Comparison of ENCODE assay signal across 8 mouse cellular contexts in the genomic region with DNA sequence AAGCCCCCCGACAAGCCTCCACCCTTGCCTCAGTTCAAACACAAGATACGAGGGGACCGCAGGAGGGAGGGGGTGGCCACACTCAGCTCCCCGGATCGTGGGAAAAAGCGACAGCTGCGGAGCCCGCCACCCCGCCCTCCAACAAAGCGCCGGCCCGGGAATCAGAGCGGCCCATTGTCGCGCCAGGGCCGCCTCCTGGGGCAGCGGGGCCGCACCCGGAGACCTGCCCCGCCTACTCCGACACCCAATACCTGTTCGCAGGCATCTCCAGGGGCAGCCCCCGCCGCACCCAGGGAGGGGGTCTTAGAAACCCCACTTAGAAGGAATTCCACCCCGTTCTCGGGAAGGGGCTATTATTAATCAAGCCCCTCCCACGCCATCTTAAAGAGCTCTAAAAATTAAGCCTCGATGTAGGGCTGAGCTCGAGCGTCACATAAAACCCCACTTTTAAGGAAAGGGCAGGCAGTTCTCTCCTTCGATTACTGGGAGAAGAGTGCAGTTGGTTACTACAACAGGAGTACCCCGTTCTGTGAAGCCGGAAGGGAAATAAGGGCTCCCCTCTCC. TPM values are rescaled to one million over a fixed set of nuclear protein-coding genes. Genes with fewer than 3 reads are reported as not detected.
DNase-seq lines count a peak whose midpoint lies in the region; ATAC-seq and TF ChIP-seq lines count a peak whose summit lies in the region.

No protein-coding gene starts in this region.

- H3K4me1 ChIP-seq in CH12.LX (ENCODE audit: control insufficient read depth in 1 of 2, insufficient read depth in 2 of 2): peaks cover 35 to 51% of the 10 kb centered on the region in 2 experiments
- peaks cover 86% of the 10 kb centered on the region for H3K4me1 ChIP-seq in embryonic facial prominence, embryonic 15.5 days
- peaks cover 36% of the 10 kb centered on the region for H3K4me1 ChIP-seq in hindbrain, embryonic 11.5 days (replicated peaks; ENCODE audit: control insufficient read depth, insufficient read depth, low read length)
- H3K4me1 ChIP-seq in limb, embryonic 13.5 days: peaks cover 87% of the 10 kb centered on the region
- peaks cover 76% of the 10 kb centered on the region for H3K4me1 ChIP-seq in midbrain, embryonic 12.5 days

- peak; percentile 40; the same call in 1 of the 2 replicates for ATAC-seq in embryonic facial prominence, embryonic 15.5 days (ENCODE audit: insufficient number of reproducible peaks, low FRiP score, low TSS enrichment, low read depth)
- peak; percentile 45 for ATAC-seq in hindbrain, embryonic 11.5 days (ENCODE audit: low FRiP score)
- ATAC-seq in limb, embryonic 13.5 days (ENCODE audit: low FRiP score, low read depth): 0 out of 2 replicates have a peak, but pooled peaks have one; percentile 3
- ATAC-seq in midbrain, embryonic 12.5 days (ENCODE audit: low FRiP score, low read depth): peak; percentile 42

- no peak for TF ChIP-seq RAD21 in CH12.LX (IDR thresholded peaks at IDR 0.05; ENCODE audit: low read depth, low read length)

- WGBS in embryonic facial prominence, embryonic 15.5 days: under 1% methylated on average over 29 of the region's 33 CpGs
- WGBS in hindbrain, embryonic 11.5 days: under 1% methylated on average over 30 of the region's 33 CpGs
- WGBS in limb, embryonic 13.5 days: under 1% methylated on average over 33 of the region's 33 CpGs
- under 1% methylated on average over 33 of the region's 33 CpGs for WGBS in midbrain, embryonic 12.5 days

- TF ChIP-seq CTCF in CH12.LX (conservative IDR thresholded peaks at IDR 0.05 in 1 of 2, IDR thresholded peaks at IDR 0.05 in 1 of 2; ENCODE audit: low read depth in 2 of 2, low read length in 2 of 2): no peak

- H3K4me2 ChIP-seq in CH12.LX (ENCODE audit: insufficient read depth, low read depth, poor library complexity, severe bottlenecking): peak overlapping the region; percentile 70
- H3K4me2 ChIP-seq in embryonic facial prominence, embryonic 15.5 days (replicated peaks): peak overlapping the region; percentile 84
- peak overlapping the region; percentile 74 for H3K4me2 ChIP-seq in hindbrain, embryonic 11.5 days (replicated peaks; ENCODE audit: low read depth, low read length)
- H3K4me2 ChIP-seq in limb, embryonic 13.5 days (replicated peaks): peak overlapping the region; percentile 97
- H3K4me2 ChIP-seq in midbrain, embryonic 12.5 days (replicated peaks): peak overlapping the region; percentile 71

- DNase-seq in A20 (ENCODE audit: low read depth, low spot score) (peak; percentile 55), CH12.LX (ENCODE audit: extremely low read depth) (peak; percentile 30)
- DNase-seq in hindbrain, embryonic 11.5 days (ENCODE audit: low spot score): peak; percentile 86
- peak; percentile 76 for DNase-seq in thymus, postnatal 4 days
- DNase-seq in right cerebral cortex, adult 2 months (ENCODE audit: low spot score in 2 of 2): no peak

- H3K79me2 ChIP-seq in CH12.LX (replicated peaks; ENCODE audit: control insufficient read depth, extremely low read depth, insufficient read depth, poor library complexity, severe bottlenecking): peaks cover 22% of the 10 kb centered on the region

- no peak for TF ChIP-seq EP300 in CH12.LX (IDR thresholded peaks at IDR 0.05; ENCODE audit: low read length)

- no peaks in the 10 kb centered on the region for H3K9me3 ChIP-seq in CH12.LX (replicated peaks; ENCODE audit: low read length)
- H3K9me3 ChIP-seq in embryonic facial prominence, embryonic 15.5 days (replicated peaks): no peaks in the 10 kb centered on the region
- no peaks in the 10 kb centered on the region for H3K9me3 ChIP-seq in hindbrain, embryonic 11.5 days (ENCODE audit: control insufficient read depth, low read length)
- no peaks in the 10 kb centered on the region for H3K9me3 ChIP-seq in limb, embryonic 13.5 days
- no peaks in the 10 kb centered on the region for H3K9me3 ChIP-seq in midbrain, embryonic 12.5 days

- in situ Hi-C loops in CH12.LX (cut with MboI; ENCODE audit: low pct_ligation_motif_present, low pct_unique_long_range_greater_than_20kb, low sequenced_read_pairs): no loop called here

- H3K9ac ChIP-seq in CH12.LX (ENCODE audit: insufficient read depth, low read depth): peak overlapping the region; percentile 78
- peak overlapping the region; percentile 85 for H3K9ac ChIP-seq in embryonic facial prominence, embryonic 15.5 days
- peak overlapping the region; percentile 95 for H3K9ac ChIP-seq in hindbrain, embryonic 11.5 days (ENCODE audit: low read depth, low read length)
- peak overlapping the region; percentile 86 for H3K9ac ChIP-seq in limb, embryonic 13.5 days
- peak overlapping the region; percentile 92 for H3K9ac ChIP-seq in midbrain, embryonic 12.5 days (replicated peaks)

- H3K27me3 ChIP-seq in CH12.LX (replicated peaks): peaks cover 20% of the 10 kb centered on the region
- H3K27me3 ChIP-seq in embryonic facial prominence, embryonic 15.5 days: no peaks in the 10 kb centered on the region
- H3K27me3 ChIP-seq in hindbrain, embryonic 11.5 days (ENCODE audit: control insufficient read depth, insufficient read depth, low read length): no peaks in the 10 kb centered on the region
- H3K27me3 ChIP-seq in limb, embryonic 13.5 days: peaks cover 19% of the 10 kb centered on the region; the same call in 1 of the 2 replicates
- H3K27me3 ChIP-seq in midbrain, embryonic 12.5 days: peaks cover 25% of the 10 kb centered on the region

- H3K27ac ChIP-seq in CH12.LX (ENCODE audit: insufficient read depth, low read depth): no peak overlapping the region; the same call in 1 of the 2 replicates
- H3K27ac ChIP-seq in embryonic facial prominence, embryonic 15.5 days (replicated peaks): peak overlapping the region; percentile 88
- H3K27ac ChIP-seq in hindbrain, embryonic 11.5 days (ENCODE audit: low read depth, low read length): peak overlapping the region; percentile 94
- H3K27ac ChIP-seq in limb, embryonic 13.5 days: peak overlapping the region; percentile 55
- peak overlapping the region; percentile 93 for H3K27ac ChIP-seq in midbrain, embryonic 12.5 days (replicated peaks)

- TF ChIP-seq POLR2A in CH12.LX (IDR thresholded peaks at IDR 0.05; ENCODE audit: low read depth, low read length): no peak

- peak overlapping the region; percentile 61 to 89 (median 77) for H3K4me3 ChIP-seq in CH12.LX (replicated peaks in 1 of 3; ENCODE audit: low read depth in 2 of 3, low read length in 2 of 3, poor library complexity in 1 of 3)
- peak overlapping the region; percentile 88 for H3K4me3 ChIP-seq in embryonic facial prominence, embryonic 15.5 days (replicated peaks)
- peak overlapping the region; percentile 96 for H3K4me3 ChIP-seq in hindbrain, embryonic 11.5 days (ENCODE audit: low read depth, low read length)
- H3K4me3 ChIP-seq in limb, embryonic 13.5 days: peak overlapping the region; percentile 80
- H3K4me3 ChIP-seq in midbrain, embryonic 12.5 days: peak overlapping the region; percentile 85

- peaks cover 11 to 35% of the 10 kb centered on the region in 2 experiments for H3K36me3 ChIP-seq in CH12.LX (replicated peaks in 1 of 2; ENCODE audit: control insufficient read depth in 1 of 2, insufficient read depth in 1 of 2, low read length in 1 of 2)
- no peaks in the 10 kb centered on the region for H3K36me3 ChIP-seq in embryonic facial prominence, embryonic 15.5 days
- H3K36me3 ChIP-seq in hindbrain, embryonic 11.5 days (ENCODE audit: control insufficient read depth, insufficient read depth, low read length): no peaks in the 10 kb centered on the region
- peaks cover 3% of the 10 kb centered on the region; the same call in 1 of the 2 replicates for H3K36me3 ChIP-seq in limb, embryonic 13.5 days
- peaks cover 16% of the 10 kb centered on the region; the same call in 1 of the 2 replicates for H3K36me3 ChIP-seq in midbrain, embryonic 12.5 days

- dilution Hi-C loops in CH12.LX (cut with MboI; ENCODE audit: extremely low pct_ligation_motif_present, extremely low pct_unique_long_range_greater_than_20kb, low sequenced_read_pairs): no loop called here

TF ChIP-seq in CH12.LX, 34 proteins besides CTCF, POLR2A, EP300 and RAD21:
- no peak for TF ChIP-seq TBP (conservative IDR thresholded peaks at IDR 0.05; ENCODE audit: low read depth, low read length)
- no peak for TF ChIP-seq IRF4 (IDR thresholded peaks at IDR 0.05; ENCODE audit: low read depth, low read length)
- peak; percentile 10; the same call in 1 of the 2 replicates for TF ChIP-seq ZMIZ1 (IDR thresholded peaks at IDR 0.05; ENCODE audit: low read depth, low read length)

RNA-seq across cellular contexts. Expression of a gene that starts 14.1 kb away (rescaled TPM):
- total RNA-seq in CH12.LX (2012; rRNA removed): 11.4 and 13.1 TPM in 2 replicates
- total RNA-seq in CH12.LX (2014; rRNA removed): 0.86 and 0.98 TPM in 2 replicates
- polyA plus RNA-seq in CH12.LX (2012; ENCODE audit: insufficient read length, low read depth): 2.7 and 3.8 TPM in 2 replicates
- 26.0 and 30.3 TPM in 2 replicates for polyA plus RNA-seq in embryonic facial prominence, embryonic 15.5 days (2015; fragmentation: Nextera tagmentation; extraction: Ambion mirVana)
- polyA plus RNA-seq in hindbrain, embryonic 11.5 days (2014; fragmentation: Nextera tagmentation; extraction: Ambion mirVana): 48.9 and 66.8 TPM in 2 replicates
- polyA plus RNA-seq in limb, embryonic 13.5 days (2015; fragmentation: Nextera tagmentation; extraction: Ambion mirVana): 13.7 and 15.5 TPM in 2 replicates
- polyA plus RNA-seq in midbrain, embryonic 12.5 days (2016; fragmentation: Nextera tagmentation; extraction: Ambion mirVana): 53.5 and 56.2 TPM in 2 replicates

RNA-seq across cellular contexts. Expression of a gene that starts 57.4 kb away (rescaled TPM):
- total RNA-seq in CH12.LX (2012; rRNA removed) (31.8 and 36.3 TPM in 2 replicates), CH12.LX (2014; rRNA removed) (22.5 and 22.8 TPM in 2 replicates)
- 28.6 and 38.9 TPM in 2 replicates for polyA plus RNA-seq in CH12.LX (2012; ENCODE audit: insufficient read length, low read depth)
- 25.9 and 27.0 TPM in 2 replicates for polyA plus RNA-seq in embryonic facial prominence, embryonic 15.5 days (2015; fragmentation: Nextera tagmentation; extraction: Ambion mirVana)
- polyA plus RNA-seq in hindbrain, embryonic 11.5 days (2014; fragmentation: Nextera tagmentation; extraction: Ambion mirVana): 29.6 and 31.2 TPM in 2 replicates
- polyA plus RNA-seq in limb, embryonic 13.5 days (2015; fragmentation: Nextera tagmentation; extraction: Ambion mirVana): 24.9 and 28.1 TPM in 2 replicates
- polyA plus RNA-seq in midbrain, embryonic 12.5 days (2016; fragmentation: Nextera tagmentation; extraction: Ambion mirVana): 29.3 and 33.3 TPM in 2 replicates

Comparison
In these comparisons a context has a peak if more than half of its experiments do, and no peak if none do; other contexts are left out.
1. DNase-seq: peak in A20 (single experiment), CH12.LX (single experiment), hindbrain, embryonic 11.5 days (single experiment) and thymus, postnatal 4 days (single experiment); none in right cerebral cortex, adult 2 months (0 of 2).
2. Peak in every context shown above with its lines, with median percentiles within 50 percentile points of each other: H3K4me2 ChIP-seq, H3K4me3 ChIP-seq, H3K9ac ChIP-seq and ATAC-seq.